Mouse (Mus musculus) CH12.LX (cell line): ENCODE data around the gene Nos1ap. TPM values are rescaled to one million over a fixed set of nuclear protein-coding genes. Genes with fewer than 3 reads are reported as not detected.

Source experiments
- DNase-seq: peaks from one replicate; pipeline ENCODE4 v3.0.0-alpha.2; 2013; ENCODE audit errors: extremely low read depth
- H3K27ac ChIP-seq: 2 replicates; pipeline ENCODE4 v1.5.1; 2012; ENCODE audit warnings: low read depth, mild to moderate bottlenecking, control low read depth, moderate library complexity; ENCODE audit not compliant: insufficient read depth
- H3K27me3 ChIP-seq: replicated peaks from 2 replicates; pipeline ENCODE3; 2012; ENCODE audit warnings: inconsistent platforms
- H3K36me3 ChIP-seq, 2 experiments: replicated peaks in 1 of 2; 2 replicates each; pipeline versions ENCODE3 to v1.6.1; 2012; ENCODE audit warnings: inconsistent platforms in 1 of 2, low read length in 1 of 2, mild to moderate bottlenecking in 1 of 2, mixed read lengths in 1 of 2, moderate library complexity in 1 of 2; ENCODE audit not compliant: control insufficient read depth in 1 of 2, insufficient read depth in 1 of 2
- H3K4me1 ChIP-seq, 2 experiments: 2 replicates each; pipeline ENCODE4 v1.6.1; 2012; ENCODE audit warnings: inconsistent platforms in 1 of 2, moderate library complexity in 1 of 2; ENCODE audit not compliant: insufficient read depth in 2 of 2, control insufficient read depth in 1 of 2
- H3K4me2 ChIP-seq: 2 replicates; pipeline ENCODE4 v1.6.1; 2012; ENCODE audit warnings: low read depth, mild to moderate bottlenecking, control low read depth; ENCODE audit not compliant: poor library complexity, insufficient read depth, severe bottlenecking
- H3K4me3 ChIP-seq, 3 experiments: fragments of 150-350 bp in 1 of 3; sonication (generic) in 1 of 3; replicated peaks in 1 of 3; 2 replicates each; pipeline versions ENCODE3 to v1.5.1; 2011 to 2012; ENCODE audit warnings: low read depth in 2 of 3, low read length in 2 of 3, mild to moderate bottlenecking in 2 of 3, moderate library complexity in 2 of 3, control low read depth in 1 of 3, improper control_type of control experiment in 1 of 3, inconsistent platforms in 1 of 3, mixed read lengths in 1 of 3; ENCODE audit not compliant: poor library complexity in 1 of 3
- H3K79me2 ChIP-seq: replicated peaks from 2 replicates; pipeline ENCODE4 v1.6.1; 2012; ENCODE audit warnings: mild to moderate bottlenecking, moderate library complexity; ENCODE audit not compliant: control insufficient read depth, poor library complexity, insufficient read depth, severe bottlenecking; ENCODE audit errors: extremely low read depth
- H3K9ac ChIP-seq: 2 replicates; pipeline ENCODE4 v1.6.1; 2012; ENCODE audit warnings: low read depth, mild to moderate bottlenecking, control low read depth, moderate library complexity; ENCODE audit not compliant: insufficient read depth
- H3K9me3 ChIP-seq: replicated peaks from 2 replicates; pipeline ENCODE3; 2012; ENCODE audit warnings: low read length, inconsistent platforms, mixed read lengths
- CHD2 ChIP-seq: IDR thresholded peaks from 2 replicates; pipeline ENCODE4 v1.6.1; 2011; ENCODE audit warnings: low read length, improper control_type of control experiment
- CTCF ChIP-seq, 2 experiments: IDR thresholded peaks in 1 of 2; conservative IDR thresholded peaks in 1 of 2; 2 replicates each; pipeline ENCODE4 v1.5.1; 2011 to 2012; ENCODE audit warnings: low read depth in 2 of 2, low read length in 2 of 2, improper control_type of control experiment in 1 of 2, inconsistent platforms in 1 of 2, mild to moderate bottlenecking in 1 of 2, moderate library complexity in 1 of 2
- E2F4 ChIP-seq: IDR thresholded peaks from 2 replicates; pipeline ENCODE4 v1.6.1; 2011; ENCODE audit warnings: low read depth, low read length, improper control_type of control experiment; ENCODE audit not compliant: insufficient replicate concordance
- ELF1 ChIP-seq: IDR thresholded peaks from 2 replicates; pipeline ENCODE4 v1.6.1; 2014; ENCODE audit warnings: low read depth, mild to moderate bottlenecking, inconsistent platforms, low read length, improper control_type of control experiment
- GABPA ChIP-seq: IDR thresholded peaks from 2 replicates; pipeline ENCODE4 v1.6.1; 2012; ENCODE audit warnings: low read depth, low read length, improper control_type of control experiment, inconsistent platforms; ENCODE audit not compliant: insufficient replicate concordance
- HCFC1 ChIP-seq: IDR thresholded peaks from 2 replicates; pipeline ENCODE4 v1.6.1; 2012; ENCODE audit warnings: low read depth, mild to moderate bottlenecking, inconsistent platforms, low read length, improper control_type of control experiment
- IRF4 ChIP-seq: IDR thresholded peaks from 2 replicates; pipeline ENCODE4 v1.6.1; 2014; ENCODE audit warnings: low read depth, mild to moderate bottlenecking, inconsistent platforms, low read length, improper control_type of control experiment
- JUND ChIP-seq: conservative IDR thresholded peaks from 2 replicates; pipeline ENCODE4 v1.6.1; 2011; ENCODE audit warnings: low read depth, low read length, improper control_type of control experiment
- KAT2A ChIP-seq: IDR thresholded peaks from 2 replicates; pipeline ENCODE4 v1.6.1; 2012; ENCODE audit warnings: low read length, improper control_type of control experiment, inconsistent platforms; ENCODE audit not compliant: insufficient replicate concordance
- MAFK ChIP-seq: IDR thresholded peaks from 2 replicates; pipeline ENCODE4 v1.6.1; 2011; ENCODE audit warnings: low read length, improper control_type of control experiment; ENCODE audit not compliant: insufficient replicate concordance
- MAZ ChIP-seq: IDR thresholded peaks from 2 replicates; pipeline ENCODE4 v1.6.1; 2012; ENCODE audit warnings: low read depth, mild to moderate bottlenecking, inconsistent platforms, low read length, improper control_type of control experiment, moderate library complexity
- MEF2A ChIP-seq: IDR thresholded peaks from 2 replicates; pipeline ENCODE4 v1.6.1; 2014; ENCODE audit warnings: low read depth, mild to moderate bottlenecking, inconsistent platforms, low read length, improper control_type of control experiment, borderline replicate concordance
- MXI1 ChIP-seq: IDR thresholded peaks from 2 replicates; pipeline ENCODE4 v1.6.1; 2011; ENCODE audit warnings: mild to moderate bottlenecking, low read depth, low read length, improper control_type of control experiment
- MYC ChIP-seq: IDR thresholded peaks from 2 replicates; pipeline ENCODE4 v1.6.1; 2011; ENCODE audit warnings: low read depth, mild to moderate bottlenecking, improper control_type of control experiment, low read length
- POLR2A ChIP-seq: IDR thresholded peaks from 2 replicates; pipeline ENCODE4 v1.6.1; 2011; ENCODE audit warnings: low read depth, mild to moderate bottlenecking, improper control_type of control experiment, low read length
- RAD21 ChIP-seq: IDR thresholded peaks from 2 replicates; pipeline ENCODE4 v1.6.1; 2011; ENCODE audit warnings: low read depth, mild to moderate bottlenecking, low read length, improper control_type of control experiment, moderate library complexity
- RCOR1 ChIP-seq: conservative IDR thresholded peaks from 2 replicates; pipeline ENCODE4 v1.6.1; 2012; ENCODE audit warnings: low read depth, mild to moderate bottlenecking, inconsistent platforms, low read length, improper control_type of control experiment
- SMC3 ChIP-seq: IDR thresholded peaks from 2 replicates; pipeline ENCODE4 v1.6.1; 2011; ENCODE audit warnings: low read depth, low read length, improper control_type of control experiment
- TBP ChIP-seq: conservative IDR thresholded peaks from 2 replicates; pipeline ENCODE4 v1.6.1; 2011; ENCODE audit warnings: low read depth, low read length, improper control_type of control experiment
- TCF12 ChIP-seq: IDR thresholded peaks from 2 replicates; pipeline ENCODE4 v1.6.1; 2014; ENCODE audit warnings: low read depth, mild to moderate bottlenecking, inconsistent platforms, low read length, improper control_type of control experiment
- USF1 ChIP-seq: IDR thresholded peaks from 2 replicates; pipeline ENCODE4 v1.6.1; 2014; ENCODE audit warnings: low read depth, mild to moderate bottlenecking, inconsistent platforms, low read length, improper control_type of control experiment
- USF2 ChIP-seq: conservative IDR thresholded peaks from 2 replicates; pipeline ENCODE4 v1.6.1; 2011; ENCODE audit warnings: low read depth, low read length, improper control_type of control experiment
- ZC3H11A ChIP-seq: IDR thresholded peaks from 2 replicates; pipeline ENCODE4 v1.6.1; 2012; ENCODE audit warnings: low read depth, mild to moderate bottlenecking, inconsistent platforms, low read length, improper control_type of control experiment
- ZKSCAN1 ChIP-seq: IDR thresholded peaks from 2 replicates; pipeline ENCODE4 v1.6.1; 2012; ENCODE audit warnings: low read depth, inconsistent platforms, low read length, improper control_type of control experiment, borderline replicate concordance
- ZNF384 ChIP-seq: IDR thresholded peaks from 2 replicates; pipeline ENCODE4 v1.6.1; 2012; ENCODE audit warnings: low read depth, low read length, improper control_type of control experiment, inconsistent platforms
- dilution Hi-C: fragments of 300-500 bp; cut with MboI; formaldehyde crosslinking; loops from 2 replicates; pipeline ENCODE4 v1.14.3; 2020; ENCODE audit warnings: low sequenced_read_pairs; ENCODE audit not compliant: extremely low pct_unique_long_range_greater_than_20kb, extremely low pct_ligation_motif_present
- in situ Hi-C: fragments of 300-500 bp; cut with MboI; formaldehyde crosslinking; loops from 3 replicates; pipeline ENCODE4 v1.14.3; 2019; ENCODE audit warnings: low sequenced_read_pairs, low pct_ligation_motif_present, low pct_unique_long_range_greater_than_20kb, mixed read lengths
- polyA plus RNA-seq: library from polyadenylated mRNA; unstranded; fragments of >175 nt; gene quantifications from 2 replicates; pipeline ENCODE4 v1.2.1, GENCODE M21; 2012; ENCODE audit warnings: low read depth; ENCODE audit not compliant: insufficient read length
- total RNA-seq, 2 experiments: library from RNA; depleted of rRNA; stranded (reverse); fragments of 300-350 nt in 1 of 2; fragments of >200 nt in 1 of 2; gene quantifications; 2 replicates each; pipeline ENCODE4 v1.2.3; 2012 to 2014

Gene Nos1ap
- total and polyA plus RNA-seq, 3 experiments: not detected

- dilution Hi-C loops (no loop called here), in situ Hi-C loops (no loop called here)
- Histone ChIP-seq H3K36me3 (no peaks in the 10 kb centered on the region), H3K27me3 (peaks cover 2% of the 10 kb centered on the region), H3K4me2 (no peak overlapping the region), H3K27ac (no peak overlapping the region), H3K4me3 (no peak overlapping the region), H3K9ac (no peak overlapping the region), H3K4me1 (no peaks in the 10 kb centered on the region), H3K79me2 (no peaks in the 10 kb centered on the region), H3K9me3 (no peaks in the 10 kb centered on the region)
- no peak for DNase-seq
- no peak for TF ChIP-seq MYC
- no peak for TF ChIP-seq RAD21
- no peak for TF ChIP-seq ZNF384
- TF ChIP-seq USF2: no peak
Observed at GRCm38 (mm10) chr1:170499891-170500290, 89.8 kb downstream of the Nos1ap start.

DNA sequence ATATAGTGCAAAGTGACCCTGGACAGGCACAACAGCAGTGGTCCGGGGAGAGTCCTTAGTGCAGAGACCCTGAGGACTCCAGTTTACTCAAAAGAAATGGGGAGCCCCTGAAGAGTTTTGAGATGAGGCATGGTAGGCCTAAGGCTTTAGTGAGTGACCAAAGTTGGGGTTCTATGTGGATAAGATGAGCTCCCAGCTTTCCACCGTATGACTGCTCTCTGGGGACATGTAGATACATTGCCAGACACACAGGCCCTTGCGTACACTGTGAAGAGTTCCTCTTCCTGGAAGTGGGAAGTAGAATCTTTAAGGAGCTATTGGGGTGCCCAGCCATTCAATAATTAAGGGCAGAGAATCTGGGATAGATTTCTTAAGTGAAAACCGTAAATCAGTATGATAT lies 90.2 kb downstream of the Nos1ap start:
- dilution Hi-C loops: no loop called here
- H3K27ac ChIP-seq: no peak overlapping the region
- H3K79me2 ChIP-seq: no peaks in the 10 kb centered on the region
- TF ChIP-seq JUND (no peak), ELF1 (no peak), MAFK (no peak), POLR2A (no peak), USF1 (no peak)
- H3K4me2 ChIP-seq: no peak overlapping the region
- no peaks in the 10 kb centered on the region for H3K9me3 ChIP-seq
- no peak overlapping the region for H3K4me3 ChIP-seq
- H3K4me1 ChIP-seq: no peaks in the 10 kb centered on the region
- no peak overlapping the region for H3K9ac ChIP-seq
- H3K27me3 ChIP-seq: peaks cover 2% of the 10 kb centered on the region
- no peak for DNase-seq
- H3K36me3 ChIP-seq: no peaks in the 10 kb centered on the region
- in situ Hi-C loops: no loop called here

- peaks cover 2% of the 10 kb centered on the region for H3K27me3 ChIP-seq
- in situ Hi-C loops: no loop called here
- dilution Hi-C loops: no loop called here
- no peak overlapping the region for H3K4me3 ChIP-seq
- no peaks in the 10 kb centered on the region for H3K9me3 ChIP-seq
- H3K4me2 ChIP-seq: no peak overlapping the region
- H3K36me3 ChIP-seq: no peaks in the 10 kb centered on the region
- H3K79me2 ChIP-seq: no peaks in the 10 kb centered on the region
- no peaks in the 10 kb centered on the region for H3K4me1 ChIP-seq
- H3K9ac ChIP-seq: no peak overlapping the region
- no peak for DNase-seq
- TF ChIP-seq ZKSCAN1: no peak
- no peak for TF ChIP-seq MAZ
- no peak for TF ChIP-seq TBP
- no peak for TF ChIP-seq E2F4
- no peak for TF ChIP-seq CTCF (conservative IDR thresholded peaks at IDR 0.05 in 1 of 2, IDR thresholded peaks at IDR 0.05 in 1 of 2; ENCODE audit: low read depth in 2 of 2, low read length in 2 of 2)
- no peak for TF ChIP-seq IRF4
- TF ChIP-seq USF2: no peak
- no peak for TF ChIP-seq RCOR1
- no peak for TF ChIP-seq SMC3
- no peak for TF ChIP-seq TCF12
- no peak for TF ChIP-seq MAFK
- TF ChIP-seq JUND: no peak
- no peak for TF ChIP-seq ZC3H11A
- TF ChIP-seq CHD2: no peak
- no peak for TF ChIP-seq GABPA
- TF ChIP-seq MXI1: no peak
- no peak for TF ChIP-seq MEF2A
- no peak for TF ChIP-seq ELF1
- TF ChIP-seq HCFC1: no peak
- TF ChIP-seq KAT2A: no peak
- H3K27ac ChIP-seq: no peak overlapping the region
Observed at GRCm38 (mm10) chr1:170498645-170499044, 91.0 kb downstream of the Nos1ap start.
